Mouse (Mus musculus) left cerebral cortex, adult 2 months (tissue): Measurements from ENCODE around the gene Nup85. TPM values are rescaled to one million over a fixed set of nuclear protein-coding genes. Genes with fewer than 3 reads are reported as not detected.
A peak's percentile ranks its signal among the peaks of the same experiment; 100 is the strongest.

Source experiments
- DNase-seq, 2 experiments: peaks; one replicate each; pipeline ENCODE4 v3.0.0; 2021 to 2022; ENCODE audit warnings: low spot score in 2 of 2, mixed read lengths in 1 of 2; ENCODE audit errors: extremely low spot score in 1 of 2
- H3K27ac ChIP-seq: fragments of 200-600 bp; 2 replicates; pipeline ENCODE4 v1.8.1; 2022
- H3K4me3 ChIP-seq: fragments of 200-600 bp; 2 replicates; pipeline ENCODE4 v1.8.1; 2022
- CTCF ChIP-seq: fragments of 200-600 bp; IDR thresholded peaks from 2 replicates; pipeline ENCODE4 v1.8.1; 2022; ENCODE audit warnings: antibody characterized with exemption, mild to moderate bottlenecking, moderate library complexity
- intact Hi-C: fragments of 180-260 bp; cut with DNase I; formaldehyde crosslinking; loops from one replicate; pipeline ENCODE4 v1.15.1; 2025
- total RNA-seq, 2 experiments: library from RNA; stranded (reverse); gene quantifications; 2 replicates each; pipeline ENCODE4 v1.2.3; 2021

Gene Nup85
- total RNA-seq, 2 experiments from 2014 or later: 48.3 to 52.7 TPM

- no peak overlapping the region for H3K27ac ChIP-seq
These were observed 51.0 kb downstream of the Nup85 start for GRCm38 (mm10) chr11:115615108-115615825.

GRCm38 (mm10) chr11:115615875-115616274 is 51.6 kb downstream of the Nup85 start:
- DNase-seq: no peak
- no peak overlapping the region for H3K27ac ChIP-seq
- intact Hi-C loops: no loop called here
- TF ChIP-seq CTCF: no peak
- H3K4me3 ChIP-seq: no peak overlapping the region

More at GRCm38 (mm10) chr11:115615108-115615825, 51.0 kb downstream of the Nup85 start:
- intact Hi-C loops: no loop called here
- H3K4me3 ChIP-seq: no peak overlapping the region
- DNase-seq: no peak
- TF ChIP-seq CTCF: no peak

- Histone ChIP-seq H3K27ac (no peak overlapping the region), H3K4me3 (no peak overlapping the region)
- intact Hi-C loops: no loop called here
- no peak for TF ChIP-seq CTCF
- DNase-seq: no peak
These were observed 52.1 kb downstream of the Nup85 start for GRCm38 (mm10) chr11:115616371-115616770.

GRCm38 (mm10) chr11:115616893-115617292 is 52.7 kb downstream of the Nup85 start:
- no peak for DNase-seq
- TF ChIP-seq CTCF: no peak
- H3K4me3 ChIP-seq: no peak overlapping the region
- intact Hi-C loops: no loop called here
- H3K27ac ChIP-seq: no peak overlapping the region

GRCm38 (mm10) chr11:115618001-115618400 is 53.8 kb downstream of the Nup85 start:
- intact Hi-C loops: no loop called here
- H3K27ac ChIP-seq: no peak overlapping the region
- TF ChIP-seq CTCF: no peak
- DNase-seq: no peak
- no peak overlapping the region for H3K4me3 ChIP-seq

- intact Hi-C loops: no loop called here
- DNase-seq: no peak
- TF ChIP-seq CTCF: no peak
- Histone ChIP-seq H3K27ac (no peak overlapping the region), H3K4me3 (no peak overlapping the region)
These were observed 54.7 kb downstream of the Nup85 start for GRCm38 (mm10) chr11:115618732-115619516.

GRCm38 (mm10) chr11:115619949-115620348 is 55.7 kb downstream of the Nup85 start:
- TF ChIP-seq CTCF: no peak
- no peak for DNase-seq
- intact Hi-C loops: no loop called here
- Histone ChIP-seq H3K4me3 (no peak overlapping the region), H3K27ac (no peak overlapping the region)

GRCm38 (mm10) chr11:115623487-115624070 is 59.3 kb downstream of the Nup85 start:
- H3K27ac ChIP-seq: no peak overlapping the region
- peak; percentile 55 for TF ChIP-seq CTCF
- no peak for DNase-seq
- intact Hi-C loops: no loop called here
- no peak overlapping the region for H3K4me3 ChIP-seq

GRCm38 (mm10) chr11:115625877-115626276 is 61.6 kb downstream of the Nup85 start:
- TF ChIP-seq CTCF: no peak
- no peak overlapping the region for H3K27ac ChIP-seq
- no peak overlapping the region for H3K4me3 ChIP-seq
- intact Hi-C loops: no loop called here
- no peak for DNase-seq

GRCm38 (mm10) chr11:115626824-115627616 is 62.8 kb downstream of the Nup85 start:
- DNase-seq: no peak
- no peak for TF ChIP-seq CTCF
- intact Hi-C loops: no loop called here
- Histone ChIP-seq H3K4me3 (peak overlapping the region; percentile 66), H3K27ac (peak overlapping the region; percentile 83; the same call in 1 of the 2 replicates)

- peak; percentile 98 to 99 for DNase-seq
- no peak; the same call in 1 of the 2 replicates for TF ChIP-seq CTCF
- intact Hi-C loops: no loop called here
- H3K27ac ChIP-seq: peak within 1 kb of the TSS; percentile 83
- peak within 1 kb of the TSS; percentile 66 for H3K4me3 ChIP-seq
These were observed 63.7 kb downstream of the Nup85 start, which contains the start of gene Slc25a19 for GRCm38 (mm10) chr11:115627705-115628464. Slc25a19 (minus strand) TSS chr11:115628295.
